Mouse (Mus musculus) spleen, postnatal 0 days (tissue): ENCODE results near the gene Gpat3. TPM values are rescaled to one million over a fixed set of nuclear protein-coding genes. Genes with fewer than 3 reads are reported as not detected.

Source experiments
- polyA plus RNA-seq: library from polyadenylated mRNA; unstranded; fragments of >200 nt; fragmentation: Nextera tagmentation; extraction: Ambion mirVana; gene quantifications from 2 replicates; pipeline ENCODE4 v1.2.1, GENCODE M21; 2015

Gpat3 gene
- 1.9 and 2.9 TPM in 2 replicates for polyA plus RNA-seq

DNA sequence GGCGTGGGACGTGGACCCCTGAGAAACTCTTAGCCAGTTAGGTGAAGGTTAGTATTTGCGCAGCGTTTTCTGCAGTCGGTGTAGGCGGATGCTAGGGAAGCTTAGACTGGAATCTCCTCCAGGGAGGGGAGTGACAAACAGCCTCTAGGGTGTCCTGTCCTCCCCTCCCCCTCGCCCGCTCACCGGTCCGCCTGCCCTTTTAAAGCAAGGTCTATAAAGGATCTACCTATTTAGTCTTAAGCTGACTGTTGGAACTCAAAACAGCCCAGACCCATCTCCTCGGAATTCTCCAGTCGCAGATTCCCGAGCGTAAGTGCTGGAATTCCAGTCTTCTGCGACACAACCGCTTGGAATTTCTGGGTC is at the start of gene Gpat3:
Gene Gpat3 (plus strand): TSS at position 229 of the 363 bp plus-strand sequence.

DNA sequence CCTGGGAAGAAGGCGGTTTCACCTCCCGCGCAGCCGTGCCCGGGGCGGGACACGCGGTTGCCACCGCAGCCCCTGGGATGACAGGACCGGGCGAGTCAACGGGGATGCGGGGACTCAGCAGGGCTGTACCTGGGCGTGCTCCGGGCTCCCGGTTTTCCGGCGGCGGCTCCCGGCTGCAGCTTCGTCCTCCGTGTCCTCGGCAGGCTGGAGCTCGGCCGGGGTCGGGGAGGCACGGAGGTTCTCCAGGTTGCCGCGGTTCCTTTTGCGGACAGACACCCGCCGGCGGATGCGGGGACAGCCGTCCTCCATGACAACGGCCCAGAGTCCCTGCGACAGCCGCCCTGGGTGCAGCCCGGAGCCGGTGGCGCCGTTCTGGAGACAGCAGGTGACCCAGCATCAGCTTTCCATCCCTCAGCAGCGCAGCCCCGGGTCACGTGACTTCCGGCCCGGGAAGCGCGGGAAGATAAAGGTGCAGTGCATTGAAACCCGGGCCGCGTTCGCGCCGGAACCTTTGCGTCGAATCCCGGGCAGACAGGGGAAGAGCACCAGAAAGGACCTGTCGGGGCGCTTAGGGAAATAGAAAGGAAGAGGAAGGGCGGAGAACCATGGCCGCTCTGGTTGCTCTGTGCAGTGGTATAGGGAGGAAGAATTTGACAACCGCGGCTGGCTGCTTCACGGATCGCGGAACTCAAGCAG is 47.2 kb upstream of the Gpat3 start, which contains the start of the genes Helq and Mrps18c:
Gene Helq (minus strand): TSS at position 434 of the 696 bp plus-strand sequence.
Gene Mrps18c (plus strand): TSS at position 463 of the 696 bp plus-strand sequence.

DNA sequence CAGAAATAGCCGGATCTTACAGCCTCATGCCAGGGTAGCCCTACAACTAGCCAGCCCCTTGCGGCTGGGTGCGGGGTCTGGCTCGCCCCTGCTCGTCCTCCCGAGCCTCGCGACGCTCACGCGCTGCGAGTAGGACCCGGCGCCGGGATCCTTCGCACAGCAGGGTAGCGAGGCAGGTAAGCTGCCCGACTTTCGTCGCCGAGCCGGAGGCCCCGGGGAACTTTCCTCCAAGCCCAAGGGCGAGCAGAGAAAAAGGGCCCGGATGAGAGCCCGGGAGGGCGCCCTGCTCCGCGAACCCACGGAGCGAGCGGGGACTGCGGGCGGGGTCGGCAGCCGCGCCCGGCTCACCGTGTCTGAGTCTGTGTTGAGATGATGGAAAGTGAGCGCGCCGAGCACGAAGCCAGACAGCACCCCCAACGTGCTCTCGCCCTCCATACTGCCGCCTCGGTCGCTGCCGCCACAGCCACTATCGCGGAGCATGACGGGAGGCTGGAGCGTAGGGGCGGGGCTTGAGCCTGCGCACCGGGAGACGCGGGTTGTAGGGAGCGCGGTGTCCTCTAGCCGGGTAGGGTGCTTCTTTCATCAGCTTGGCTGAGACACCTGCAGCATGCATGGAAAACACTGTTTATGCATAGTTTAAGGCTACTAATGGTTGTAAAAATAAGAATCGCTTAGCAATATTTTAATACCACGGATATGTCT is 24.9 kb upstream of the Gpat3 start, which contains the start of gene Abraxas1:
Gene Abraxas1 (minus strand): TSS at position 483 of the 702 bp plus-strand sequence.

Other genes starting within 250 kb of the Gpat3 start
- 29.2 and 32.0 TPM in 2 replicates for gene Coq2, start 170.6 kb upstream of the Gpat3 start, polyA plus RNA-seq
- gene Hpse, start 126.0 kb upstream of the Gpat3 start, polyA plus RNA-seq, result 1.6 and 1.9 TPM in 2 replicates
- gene Helq, start 47.1 kb upstream of the Gpat3 start, polyA plus RNA-seq, result 12.6 and 18.3 TPM in 2 replicates
- gene Mrps18c, start 47.1 kb upstream of the Gpat3 start, polyA plus RNA-seq, result 187 and 193 TPM in 2 replicates
- gene Abraxas1, start 24.7 kb upstream of the Gpat3 start, polyA plus RNA-seq, result 25.8 and 25.9 TPM in 2 replicates